19 mouse cellular contexts compared by ENCODE assay signal in the genomic region with DNA sequence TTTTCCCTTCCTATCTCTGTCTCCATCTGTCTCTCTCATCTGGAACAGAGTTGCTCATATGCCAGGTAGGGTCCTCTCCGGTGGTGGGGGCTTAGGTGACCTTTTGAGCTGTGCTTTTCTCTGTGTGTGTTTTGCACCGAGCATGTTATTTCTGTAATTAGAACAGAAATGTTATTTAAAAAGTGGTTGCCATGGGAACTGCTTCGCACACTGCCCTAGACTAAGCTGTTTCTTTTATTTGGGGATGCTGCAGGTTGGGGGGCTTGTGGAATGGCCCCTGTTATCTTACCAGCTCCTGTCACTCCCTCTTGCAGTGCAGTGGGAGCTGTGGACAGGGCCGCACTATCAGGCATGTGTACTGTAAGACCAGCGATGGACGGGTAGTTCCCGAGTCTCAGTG. TPM values are rescaled to one million over a fixed set of nuclear protein-coding genes. Genes with fewer than 3 reads are reported as not detected.
DNase-seq lines count a peak whose midpoint lies in the region; ATAC-seq lines count a peak whose summit lies in the region.
"Had no signal": no experiment of that assay in that cellular context is flagged by ENCODE, and none has a peak within 500 bp of the region (broad histone marks: within the 10 kb centered on the region; RNA-seq: fewer than 3 reads in every experiment).

No protein-coding gene starts in this region.

- no peak overlapping the region for H3K27ac ChIP-seq in heart, embryonic 11.5 days (ENCODE audit: low read depth, low read length)
- H3K27ac ChIP-seq in midbrain, embryonic 10.5 days (replicated peaks), result 0 out of 2 replicates have a peak overlapping the region, but pooled peaks have one; percentile 2
- no peak overlapping the region for H3K27ac ChIP-seq in midbrain, embryonic 11.5 days (ENCODE audit: low read depth, low read length)
- no peak overlapping the region for H3K27ac ChIP-seq in hindbrain, embryonic 15.5 days (replicated peaks)
- 0 out of 2 replicates have a peak overlapping the region, but pooled peaks have one; percentile 30 for H3K27ac ChIP-seq in midbrain, embryonic 15.5 days
- H3K27ac ChIP-seq: lung, embryonic 15.5 days; stomach, embryonic 15.5 days had no signal

- no peaks in the 10 kb centered on the region for H3K9me3 ChIP-seq in heart, embryonic 11.5 days (replicated peaks; ENCODE audit: control insufficient read depth, low read length)
- no peaks in the 10 kb centered on the region for H3K9me3 ChIP-seq in midbrain, embryonic 10.5 days (replicated peaks)
- H3K9me3 ChIP-seq in midbrain, embryonic 11.5 days (ENCODE audit: control insufficient read depth, low read length), result no peaks in the 10 kb centered on the region
- no peaks in the 10 kb centered on the region for H3K9me3 ChIP-seq in hindbrain, embryonic 15.5 days
- H3K9me3 ChIP-seq in midbrain, embryonic 15.5 days, result no peaks in the 10 kb centered on the region
- H3K9me3 ChIP-seq: lung, embryonic 15.5 days; megakaryocyte, embryonic 14.5 days; stomach, embryonic 15.5 days had no signal

- no peaks in the 10 kb centered on the region for H3K36me3 ChIP-seq in heart, embryonic 11.5 days (ENCODE audit: control insufficient read depth, insufficient read depth, low read length)
- no peaks in the 10 kb centered on the region for H3K36me3 ChIP-seq in midbrain, embryonic 10.5 days
- no peaks in the 10 kb centered on the region for H3K36me3 ChIP-seq in midbrain, embryonic 11.5 days (ENCODE audit: control insufficient read depth, insufficient read depth, low read length)
- no peaks in the 10 kb centered on the region for H3K36me3 ChIP-seq in hindbrain, embryonic 15.5 days
- no peaks in the 10 kb centered on the region for H3K36me3 ChIP-seq in midbrain, embryonic 15.5 days (replicated peaks)
- H3K36me3 ChIP-seq: lung, embryonic 15.5 days; stomach, embryonic 15.5 days had no signal

- ATAC-seq in heart, embryonic 11.5 days (replicated peaks; ENCODE audit: insufficient number of reproducible peaks, low FRiP score, low TSS enrichment), result no peak
- ATAC-seq in midbrain, embryonic 11.5 days (ENCODE audit: low FRiP score), result no peak
- ATAC-seq in hindbrain, embryonic 15.5 days (ENCODE audit: low FRiP score, low read depth), result peak; percentile 25; the same call in 1 of the 2 replicates
- peak; percentile 39; the same call in 1 of the 2 replicates for ATAC-seq in midbrain, embryonic 15.5 days (replicated peaks)
- no peak for ATAC-seq in megakaryocyte, adult 5-6 weeks (ENCODE audit: poor library complexity, severe bottlenecking)

- no peak overlapping the region for H3K4me3 ChIP-seq in heart, embryonic 11.5 days (ENCODE audit: low read depth, low read length)
- H3K4me3 ChIP-seq in midbrain, embryonic 10.5 days, result no peak overlapping the region
- no peak overlapping the region for H3K4me3 ChIP-seq in midbrain, embryonic 11.5 days (ENCODE audit: low read depth, low read length)
- H3K4me3 ChIP-seq in hindbrain, embryonic 15.5 days, result no peak overlapping the region
- H3K4me3 ChIP-seq in midbrain, embryonic 15.5 days, result no peak overlapping the region
- H3K4me3 ChIP-seq: lung, embryonic 15.5 days; megakaryocyte, embryonic 14.5 days; stomach, embryonic 15.5 days had no signal

- peaks cover 16% of the 10 kb centered on the region for H3K4me1 ChIP-seq in heart, embryonic 11.5 days (ENCODE audit: control insufficient read depth, insufficient read depth, low read length)
- peaks cover 38% of the 10 kb centered on the region for H3K4me1 ChIP-seq in midbrain, embryonic 10.5 days
- H3K4me1 ChIP-seq in midbrain, embryonic 11.5 days (ENCODE audit: control insufficient read depth, insufficient read depth, low read length), result no peaks in the 10 kb centered on the region
- H3K4me1 ChIP-seq in hindbrain, embryonic 15.5 days (replicated peaks), result peaks cover 13% of the 10 kb centered on the region
- peaks cover 7% of the 10 kb centered on the region for H3K4me1 ChIP-seq in midbrain, embryonic 15.5 days

- WGBS in heart, embryonic 11.5 days (ENCODE audit: insufficient replicate concordance), result 51% methylated on average over 7 of the region's 7 CpGs
- WGBS in midbrain, embryonic 10.5 days, result 83% methylated on average over 7 of the region's 7 CpGs
- 78% methylated on average over 7 of the region's 7 CpGs for WGBS in midbrain, embryonic 11.5 days
- WGBS in hindbrain, embryonic 15.5 days, result 56% methylated on average over 7 of the region's 7 CpGs
- WGBS in midbrain, embryonic 15.5 days, result 52% methylated on average over 7 of the region's 7 CpGs

- DNase-seq in heart, adult 11 months, result no peak
- DNase-seq in midbrain, embryonic 10.5 days (ENCODE audit: low spot score), result no peak
- DNase-seq in midbrain, embryonic 11.5 days (ENCODE audit: low spot score, missing footprints), result no peak
- no peak for DNase-seq in adrenal gland, postnatal 25 days
- DNase-seq: cerebellum, adult 18-20 months; gastrocnemius, postnatal 25 days; kidney, adult 8-10 months; kidney, postnatal 4 days; spleen, adult 18-20 months had no signal

- H3K9ac ChIP-seq in heart, embryonic 11.5 days (ENCODE audit: low read depth, low read length), result 0 out of 2 replicates have a peak overlapping the region, but pooled peaks have one; percentile 11
- no peak overlapping the region for H3K9ac ChIP-seq in midbrain, embryonic 11.5 days (ENCODE audit: low read length)
- no peak overlapping the region for H3K9ac ChIP-seq in hindbrain, embryonic 15.5 days
- H3K9ac ChIP-seq in midbrain, embryonic 15.5 days, result no peak overlapping the region
- H3K9ac ChIP-seq: lung, embryonic 15.5 days; stomach, embryonic 15.5 days had no signal

- peaks cover 3% of the 10 kb centered on the region; the same call in 1 of the 2 replicates for H3K27me3 ChIP-seq in heart, embryonic 11.5 days (ENCODE audit: control insufficient read depth, insufficient read depth, low read length)
- H3K27me3 ChIP-seq in midbrain, embryonic 10.5 days (ENCODE audit: low read depth, poor library complexity, severe bottlenecking), result peaks cover 13% of the 10 kb centered on the region; the same call in 1 of the 2 replicates
- no peaks in the 10 kb centered on the region for H3K27me3 ChIP-seq in midbrain, embryonic 11.5 days (ENCODE audit: control insufficient read depth, insufficient read depth, low read length)
- H3K27me3 ChIP-seq in hindbrain, embryonic 15.5 days, result no peaks in the 10 kb centered on the region
- H3K27me3 ChIP-seq in midbrain, embryonic 15.5 days (replicated peaks), result no peaks in the 10 kb centered on the region
- H3K27me3 ChIP-seq: lung, embryonic 15.5 days; stomach, embryonic 15.5 days had no signal

- no peak overlapping the region for H3K4me2 ChIP-seq in heart, embryonic 11.5 days
- H3K4me2 ChIP-seq in midbrain, embryonic 11.5 days, result no peak overlapping the region
- H3K4me2 ChIP-seq in hindbrain, embryonic 15.5 days, result no peak overlapping the region
- no peak overlapping the region for H3K4me2 ChIP-seq in midbrain, embryonic 15.5 days
- H3K4me2 ChIP-seq: liver, embryonic 11.5 days; lung, embryonic 15.5 days; stomach, embryonic 15.5 days had no signal

RNA-seq across cellular contexts. Expression of a gene that starts 24.4 kb away (rescaled TPM):
- polyA plus RNA-seq in heart, embryonic 11.5 days (2014; fragmentation: Nextera tagmentation; extraction: Ambion mirVana), result 9.0 and 14.2 TPM in 2 replicates
- polyA plus RNA-seq in midbrain, embryonic 10.5 days (2016; fragmentation: Nextera tagmentation; extraction: Ambion mirVana), result 4.8 and 6.3 TPM in 2 replicates
- polyA plus RNA-seq in midbrain, embryonic 11.5 days (2014; fragmentation: Nextera tagmentation; extraction: Ambion mirVana), result 3.9 and 5.9 TPM in 2 replicates
- 8.0 and 10.4 TPM in 2 replicates for polyA plus RNA-seq in hindbrain, embryonic 15.5 days (2015; fragmentation: Nextera tagmentation; extraction: Ambion mirVana)
- 9.7 and 10.1 TPM in 2 replicates for polyA plus RNA-seq in midbrain, embryonic 15.5 days (2015; fragmentation: Nextera tagmentation; extraction: Ambion mirVana)
- total RNA-seq in megakaryocyte, adult 5-6 weeks (2015), result not detected in 2 replicates
- not detected in 2 replicates for total RNA-seq in megakaryocyte, adult 5-6 weeks (2017)
- total RNA-seq in adrenal gland, postnatal 25 days (2021), result 17.4 and 17.9 TPM in 2 replicates
- total RNA-seq: common myeloid progenitor, adult 5-6 weeks had no signal

RNA-seq across cellular contexts. Expression of a gene that starts 31.6 kb away (rescaled TPM):
- polyA plus RNA-seq in heart, embryonic 11.5 days (2014; fragmentation: Nextera tagmentation; extraction: Ambion mirVana), result 0.15 and 0.23 TPM in 2 replicates
- not detected in 2 replicates for polyA plus RNA-seq in midbrain, embryonic 10.5 days (2016; fragmentation: Nextera tagmentation; extraction: Ambion mirVana)
- polyA plus RNA-seq in midbrain, embryonic 11.5 days (2014; fragmentation: Nextera tagmentation; extraction: Ambion mirVana), result not detected in 2 replicates
- 0.22 and 0.35 TPM in 2 replicates for polyA plus RNA-seq in hindbrain, embryonic 15.5 days (2015; fragmentation: Nextera tagmentation; extraction: Ambion mirVana)
- 0.14 TPM in 2 replicates for polyA plus RNA-seq in midbrain, embryonic 15.5 days (2015; fragmentation: Nextera tagmentation; extraction: Ambion mirVana)
- total RNA-seq in megakaryocyte, adult 5-6 weeks (2015), result not detected in 2 replicates
- not detected in 2 replicates for total RNA-seq in megakaryocyte, adult 5-6 weeks (2017)
- not detected in 2 replicates for total RNA-seq in adrenal gland, postnatal 25 days (2021)
- total RNA-seq: common myeloid progenitor, adult 5-6 weeks had no signal

RNA-seq across cellular contexts. Expression of a gene that starts 38.7 kb away (rescaled TPM):
- polyA plus RNA-seq in heart, embryonic 11.5 days (2014; fragmentation: Nextera tagmentation; extraction: Ambion mirVana), result 0.39 and 0.54 TPM in 2 replicates
- 0.06 and 0.22 TPM in 2 replicates for polyA plus RNA-seq in midbrain, embryonic 10.5 days (2016; fragmentation: Nextera tagmentation; extraction: Ambion mirVana)
- 0.10 and 0.15 TPM in 2 replicates for polyA plus RNA-seq in midbrain, embryonic 11.5 days (2014; fragmentation: Nextera tagmentation; extraction: Ambion mirVana)
- 7.7 and 9.6 TPM in 2 replicates for polyA plus RNA-seq in hindbrain, embryonic 15.5 days (2015; fragmentation: Nextera tagmentation; extraction: Ambion mirVana)
- 4.7 and 5.4 TPM in 2 replicates for polyA plus RNA-seq in midbrain, embryonic 15.5 days (2015; fragmentation: Nextera tagmentation; extraction: Ambion mirVana)
- total RNA-seq in megakaryocyte, adult 5-6 weeks (2015), result not detected in 2 replicates
- total RNA-seq in megakaryocyte, adult 5-6 weeks (2017), result not detected in 2 replicates
- 1.6 and 2.3 TPM in 2 replicates for total RNA-seq in adrenal gland, postnatal 25 days (2021)
- total RNA-seq: common myeloid progenitor, adult 5-6 weeks; gastrocnemius, postnatal 25 days had no signal
- polyA plus RNA-seq: C2C12 had no signal

Comparison
In these comparisons a context has a peak if more than half of its experiments do, and no peak if none do; other contexts are left out.
1. ATAC-seq: peak in hindbrain, embryonic 15.5 days (single experiment) and midbrain, embryonic 15.5 days (single experiment); none in heart, embryonic 11.5 days (single experiment), midbrain, embryonic 11.5 days (single experiment) and megakaryocyte, adult 5-6 weeks (single experiment).
2. H3K27ac ChIP-seq: peak in midbrain, embryonic 10.5 days (single experiment) and midbrain, embryonic 15.5 days (single experiment); none in heart, embryonic 11.5 days (single experiment), midbrain, embryonic 11.5 days (single experiment) and hindbrain, embryonic 15.5 days (single experiment).